Mouse (Mus musculus): ENCODE data around the gene Dock1. TPM values are rescaled to one million over a fixed set of nuclear protein-coding genes. Genes with fewer than 3 reads are reported as not detected.
A peak's percentile ranks its signal among the peaks of the same experiment; 100 is the strongest.

The Dock1 gene
- polyA plus RNA-seq, 1 experiment from 2014 or later = 24.6 TPM

GRCm38 (mm10) chr7:134679314-134680158 lies 9.1 kb downstream of the Dock1 start:
- WGBS (ENCODE audit: missing documents) = 85% methylated on average over 13 of the region's 13 CpGs
- Histone ChIP-seq H3K79me2 (ENCODE audit: inconsistent target) (peaks cover 90% of the 10 kb centered on the region), H3K27ac (no peak overlapping the region), H3K36me3 (ENCODE audit: inconsistent target) (no peaks in the 10 kb centered on the region), H3K4me3 (ENCODE audit: inconsistent target) (no peak overlapping the region)

DNA sequence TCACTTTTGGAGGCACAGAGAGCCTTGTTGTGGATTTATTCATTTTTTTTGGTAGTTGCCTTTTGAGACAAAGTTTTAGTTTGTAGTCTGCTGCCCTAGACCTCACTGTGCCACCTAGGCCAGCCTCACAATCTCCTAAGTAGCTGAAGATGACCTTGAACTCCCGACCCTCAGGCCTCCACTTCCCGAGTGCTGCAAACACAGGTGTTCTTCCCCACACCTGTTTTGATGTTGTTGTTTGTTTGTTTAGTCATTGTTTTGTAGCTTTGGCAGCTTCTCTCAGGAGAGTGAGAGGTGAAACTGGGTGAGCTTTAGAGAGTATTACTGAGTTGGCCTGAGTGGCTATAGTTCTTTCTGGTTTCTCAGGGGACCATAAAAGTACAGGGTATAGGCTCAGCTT lies 9.7 kb downstream of the Dock1 start:
- Histone ChIP-seq H3K79me2 (ENCODE audit: inconsistent target) (peaks cover 90% of the 10 kb centered on the region), H3K36me3 (ENCODE audit: inconsistent target) (no peaks in the 10 kb centered on the region), H3K4me3 (ENCODE audit: inconsistent target) (no peak overlapping the region), H3K27ac (no peak overlapping the region)
- 92% methylated on average over 2 of the region's 2 CpGs for WGBS (ENCODE audit: missing documents)

DNA sequence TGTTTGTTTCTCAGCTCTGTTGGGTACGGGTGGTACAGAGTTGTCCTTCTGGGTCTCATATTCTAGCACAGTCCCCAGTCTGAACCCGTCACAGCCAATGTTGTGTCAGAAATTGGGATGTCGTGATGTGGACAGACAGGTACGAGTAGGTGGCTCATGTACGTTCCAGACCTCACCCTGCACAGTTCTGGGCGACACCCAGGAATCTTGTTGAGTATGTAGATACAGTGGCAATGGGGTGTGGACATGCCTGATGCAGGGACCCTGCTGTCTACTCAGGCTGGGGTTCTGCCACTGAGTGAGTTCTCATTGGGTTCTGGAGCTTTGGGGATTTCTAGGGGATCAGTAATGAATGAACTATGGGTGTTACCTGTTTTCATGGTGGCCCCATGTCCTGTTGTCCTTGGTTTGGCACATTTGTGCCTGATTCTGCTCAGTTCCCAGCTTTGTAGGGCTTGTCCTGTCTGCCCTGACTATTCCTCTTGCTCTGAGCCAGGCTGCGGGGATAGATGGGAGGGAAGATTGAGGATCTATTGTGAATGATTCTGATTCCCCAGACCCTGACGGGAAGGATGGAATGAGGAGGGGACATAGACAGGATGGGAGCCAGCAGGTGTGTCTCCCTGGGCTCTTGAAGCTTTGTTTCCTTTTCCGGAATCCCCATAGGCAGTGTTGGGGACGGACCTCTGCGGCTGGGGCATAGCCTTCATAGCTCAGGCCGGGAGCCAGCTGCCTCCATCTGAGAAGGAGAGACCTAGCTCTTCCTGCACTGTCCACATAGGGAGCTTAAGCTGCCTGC lies 11.5 kb downstream of the Dock1 start:
- no peaks in the 10 kb centered on the region for H3K36me3 ChIP-seq (ENCODE audit: inconsistent target)
- whole genome bisulfite sequencing (ENCODE audit: missing documents) = 94% methylated on average over 12 of the region's 12 CpGs
- no peak overlapping the region for H3K4me3 ChIP-seq (ENCODE audit: inconsistent target)
- no peak overlapping the region for H3K27ac ChIP-seq
- H3K79me2 ChIP-seq (ENCODE audit: inconsistent target) = peaks cover 90% of the 10 kb centered on the region

GRCm38 (mm10) chr7:134688332-134688731 lies 17.9 kb downstream of the Dock1 start:
- 97% methylated on average over 6 of the region's 6 CpGs for WGBS (ENCODE audit: missing documents)
- no peak overlapping the region for H3K4me3 ChIP-seq (ENCODE audit: inconsistent target)

GRCm38 (mm10) chr7:134690118-134690517 lies 19.7 kb downstream of the Dock1 start:
- 73% methylated on average over 5 of the region's 5 CpGs for WGBS (ENCODE audit: missing documents)
- Histone ChIP-seq H3K4me3 (ENCODE audit: inconsistent target) (no peak overlapping the region), H3K36me3 (ENCODE audit: inconsistent target) (no peaks in the 10 kb centered on the region), H3K79me2 (ENCODE audit: inconsistent target) (peaks cover 72% of the 10 kb centered on the region), H3K27ac (peak overlapping the region; percentile 1; the same call in 1 of the 2 replicates)

More at GRCm38 (mm10) chr7:134688332-134688731, 17.9 kb downstream of the Dock1 start:
- Histone ChIP-seq H3K79me2 (ENCODE audit: inconsistent target) (peaks cover 72% of the 10 kb centered on the region), H3K36me3 (ENCODE audit: inconsistent target) (no peaks in the 10 kb centered on the region), H3K27ac (no peak overlapping the region)

- Histone ChIP-seq H3K36me3 (ENCODE audit: inconsistent target) (no peaks in the 10 kb centered on the region), H3K27ac (peak overlapping the region; percentile 1; the same call in 1 of the 2 replicates), H3K79me2 (ENCODE audit: inconsistent target) (peaks cover 72% of the 10 kb centered on the region), H3K4me3 (ENCODE audit: inconsistent target) (no peak overlapping the region)
- 96% methylated on average over 3 of the region's 3 CpGs for WGBS (ENCODE audit: missing documents)
Measured at GRCm38 (mm10) chr7:134690806-134691205, 20.4 kb downstream of the Dock1 start.

- H3K4me3 ChIP-seq (ENCODE audit: inconsistent target) = no peak overlapping the region
- WGBS (ENCODE audit: missing documents) = 100% methylated on average over 1 of the region's 1 CpGs
- H3K27ac ChIP-seq = 0 out of 2 replicates have a peak overlapping the region, but pooled peaks have one; percentile 12
- peaks cover 59% of the 10 kb centered on the region for H3K79me2 ChIP-seq (ENCODE audit: inconsistent target)
- no peaks in the 10 kb centered on the region for H3K36me3 ChIP-seq (ENCODE audit: inconsistent target)
Measured at GRCm38 (mm10) chr7:134693325-134693724, 22.9 kb downstream of the Dock1 start.

DNA sequence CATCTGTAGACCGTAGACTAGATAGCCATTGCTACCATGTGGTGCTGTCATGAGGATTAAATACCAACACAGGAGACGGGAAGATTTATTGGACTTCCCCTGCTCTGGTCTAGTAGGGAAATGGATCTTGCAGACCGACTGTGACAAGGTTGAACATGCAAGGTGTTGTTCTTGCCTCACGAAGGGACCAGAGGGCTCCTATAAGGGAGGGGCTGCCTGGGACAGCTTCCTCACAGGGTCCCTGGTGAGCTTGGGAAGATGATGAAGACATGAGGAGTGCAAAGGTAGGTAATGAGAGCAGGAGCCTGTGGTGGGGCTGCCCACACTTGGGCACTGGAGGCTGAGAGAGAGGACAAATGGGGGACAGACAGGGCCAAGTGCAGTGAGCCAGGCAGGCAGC lies 25.0 kb downstream of the Dock1 start:
- H3K79me2 ChIP-seq (ENCODE audit: inconsistent target) = peaks cover 71% of the 10 kb centered on the region
- no peak overlapping the region for H3K4me3 ChIP-seq (ENCODE audit: inconsistent target)
- H3K27ac ChIP-seq = peak overlapping the region; percentile 73
- no peaks in the 10 kb centered on the region for H3K36me3 ChIP-seq (ENCODE audit: inconsistent target)
- 74% methylated on average over 4 of the region's 4 CpGs for WGBS (ENCODE audit: missing documents)

DNA sequence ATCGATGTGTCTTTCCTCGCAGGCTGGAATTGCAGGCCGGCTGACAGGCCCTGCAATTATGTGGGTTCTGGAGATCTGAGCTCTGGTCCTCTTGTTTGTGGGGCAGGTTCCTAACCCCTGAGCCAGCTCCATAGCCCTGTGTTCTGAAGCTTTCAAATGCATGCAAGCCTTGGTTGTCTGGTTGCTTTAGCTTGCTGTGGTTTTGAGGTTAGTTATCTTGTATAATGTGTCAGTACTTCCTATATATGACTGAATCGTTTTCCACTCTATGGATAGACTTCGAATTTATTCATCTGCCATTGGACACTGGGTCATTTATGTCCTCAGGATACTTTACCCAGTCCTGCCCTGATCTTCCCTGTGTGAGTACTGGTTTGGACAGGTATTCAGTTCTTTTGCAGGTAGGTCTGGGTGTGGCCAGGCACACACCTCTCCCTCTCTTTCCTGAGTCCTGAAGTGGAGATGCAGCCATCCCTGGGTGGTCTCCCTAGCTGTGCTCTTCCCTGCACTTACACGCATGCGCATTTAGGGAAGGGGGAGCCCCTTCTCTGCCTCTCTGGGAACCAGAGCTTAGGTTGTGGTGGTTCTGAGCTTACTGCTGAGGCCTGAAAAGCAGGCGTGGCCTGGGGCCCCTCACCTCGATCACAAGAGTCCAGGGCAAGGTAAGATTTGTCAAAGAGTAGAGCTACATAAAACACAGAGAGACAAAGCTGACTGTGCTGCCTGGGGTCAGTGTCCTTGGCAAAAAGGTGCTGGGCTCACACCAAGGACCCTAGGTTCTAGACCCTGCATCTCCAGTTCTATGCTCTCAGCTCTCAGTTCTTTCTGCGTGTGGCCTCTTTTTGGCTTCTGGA lies 25.9 kb downstream of the Dock1 start:
- peaks cover 71% of the 10 kb centered on the region for H3K79me2 ChIP-seq (ENCODE audit: inconsistent target)
- peak overlapping the region; percentile 73 for H3K27ac ChIP-seq
- no peak overlapping the region for H3K4me3 ChIP-seq (ENCODE audit: inconsistent target)
- 67% methylated on average over 10 of the region's 10 CpGs for WGBS (ENCODE audit: missing documents)
- no peaks in the 10 kb centered on the region for H3K36me3 ChIP-seq (ENCODE audit: inconsistent target)

DNA sequence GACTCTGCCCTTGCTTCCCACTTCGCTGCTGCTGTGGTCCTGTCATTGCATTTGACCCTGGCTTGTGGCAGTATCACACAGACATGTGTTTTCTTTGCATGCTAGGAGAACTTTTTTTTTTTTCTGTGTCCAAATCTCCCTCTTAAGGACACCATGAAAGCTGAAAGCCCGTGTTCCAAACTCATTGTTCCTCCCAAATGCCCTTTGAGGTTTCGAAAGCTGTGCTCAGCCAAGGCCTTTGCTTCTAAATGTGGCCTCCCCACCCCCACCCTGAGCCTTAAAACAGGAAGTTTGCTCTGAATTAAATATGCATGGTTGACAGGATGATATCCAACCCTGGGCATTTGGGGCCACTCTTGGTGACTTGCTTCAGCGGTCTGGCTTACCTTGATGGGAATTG lies 27.0 kb downstream of the Dock1 start:
- Histone ChIP-seq H3K27ac (peak overlapping the region; percentile 85), H3K79me2 (ENCODE audit: inconsistent target) (peaks cover 73% of the 10 kb centered on the region), H3K4me3 (ENCODE audit: inconsistent target) (no peak overlapping the region), H3K36me3 (ENCODE audit: inconsistent target) (no peaks in the 10 kb centered on the region)
- 3% methylated on average over 4 of the region's 4 CpGs for whole genome bisulfite sequencing (ENCODE audit: missing documents)

- no peaks in the 10 kb centered on the region for H3K36me3 ChIP-seq (ENCODE audit: inconsistent target)
- H3K79me2 ChIP-seq (ENCODE audit: inconsistent target) = peaks cover 79% of the 10 kb centered on the region
- 61% methylated on average over 5 of the region's 5 CpGs for WGBS (ENCODE audit: missing documents)
- peak overlapping the region; percentile 85 for H3K27ac ChIP-seq
- no peak overlapping the region for H3K4me3 ChIP-seq (ENCODE audit: inconsistent target)
Measured at GRCm38 (mm10) chr7:134698246-134698645, 27.8 kb downstream of the Dock1 start.

GRCm38 (mm10) chr7:134700001-134700400 lies 29.5 kb downstream of the Dock1 start:
- peaks cover 79% of the 10 kb centered on the region for H3K79me2 ChIP-seq (ENCODE audit: inconsistent target)
- no peak overlapping the region for H3K4me3 ChIP-seq (ENCODE audit: inconsistent target)
- H3K27ac ChIP-seq = no peak overlapping the region
- 94% methylated on average over 5 of the region's 5 CpGs for WGBS (ENCODE audit: missing documents)
- no peaks in the 10 kb centered on the region for H3K36me3 ChIP-seq (ENCODE audit: inconsistent target)

DNA sequence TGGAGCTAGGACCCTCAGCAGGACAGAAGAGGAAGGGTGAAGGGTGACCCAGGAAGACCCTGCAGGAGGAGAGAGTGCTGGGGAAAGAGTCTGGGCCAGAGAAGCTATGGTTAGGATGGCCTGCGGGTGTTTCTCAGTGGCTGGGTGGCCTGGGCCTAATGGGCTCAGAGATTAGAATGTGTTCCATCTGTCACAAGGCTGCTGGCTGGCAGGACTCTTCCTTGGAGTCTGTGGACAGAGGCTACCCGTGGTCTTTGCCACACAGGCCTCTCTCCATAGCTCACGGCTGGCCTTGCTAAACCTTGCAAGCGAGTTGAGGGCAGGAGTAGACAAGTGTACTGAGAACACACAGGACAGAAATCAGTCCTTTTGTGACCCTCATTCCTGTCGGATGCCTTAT lies 32.0 kb downstream of the Dock1 start:
- no peaks in the 10 kb centered on the region for H3K36me3 ChIP-seq (ENCODE audit: inconsistent target)
- no peak overlapping the region for H3K27ac ChIP-seq
- peaks cover 96% of the 10 kb centered on the region for H3K79me2 ChIP-seq (ENCODE audit: inconsistent target)
- H3K4me3 ChIP-seq (ENCODE audit: inconsistent target) = no peak overlapping the region
- WGBS (ENCODE audit: missing documents) = 97% methylated on average over 5 of the region's 5 CpGs

DNA sequence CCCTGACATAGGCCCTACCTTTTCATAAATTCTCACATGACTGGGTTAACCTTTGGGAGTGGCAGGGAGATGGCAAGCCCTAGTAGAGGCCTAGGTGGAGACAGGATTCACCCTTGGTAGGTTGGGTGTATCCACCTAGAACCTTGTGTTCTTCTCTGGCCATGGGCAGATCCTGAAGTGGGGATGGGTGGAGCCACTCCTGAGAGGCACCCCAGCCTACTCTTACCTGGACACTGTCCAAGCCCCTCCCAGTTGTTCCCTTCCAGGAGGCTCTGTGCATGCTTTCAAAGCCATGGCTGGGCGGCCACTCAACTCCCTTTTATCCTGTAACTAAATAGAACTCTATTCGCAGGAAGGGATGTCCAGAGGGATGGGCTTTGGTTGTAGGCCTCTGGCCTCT lies 33.2 kb downstream of the Dock1 start:
- Histone ChIP-seq H3K79me2 (ENCODE audit: inconsistent target) (peaks cover 98% of the 10 kb centered on the region), H3K36me3 (ENCODE audit: inconsistent target) (no peaks in the 10 kb centered on the region), H3K27ac (no peak overlapping the region), H3K4me3 (ENCODE audit: inconsistent target) (no peak overlapping the region)
- 88% methylated on average over 2 of the region's 2 CpGs for WGBS (ENCODE audit: missing documents)
